Mouse (Mus musculus) spleen, adult 2 months (tissue): ENCODE measurements around the gene Abcc2.

Experiments
- CTCF ChIP-seq: fragments of 200-500 bp; IDR thresholded peaks from 2 replicates; pipeline ENCODE4 v1.5.1; 2011; ENCODE audit warnings: mild to moderate bottlenecking, inconsistent platforms; ENCODE audit not compliant: insufficient read depth, insufficient read length, insufficient replicate concordance; ENCODE audit errors: extremely low read depth
- POLR2A ChIP-seq: fragments of 200-500 bp; IDR thresholded peaks from 2 replicates; pipeline ENCODE4 v1.6.1; 2011; ENCODE audit warnings: low read depth, low read length, inconsistent platforms

DNA sequence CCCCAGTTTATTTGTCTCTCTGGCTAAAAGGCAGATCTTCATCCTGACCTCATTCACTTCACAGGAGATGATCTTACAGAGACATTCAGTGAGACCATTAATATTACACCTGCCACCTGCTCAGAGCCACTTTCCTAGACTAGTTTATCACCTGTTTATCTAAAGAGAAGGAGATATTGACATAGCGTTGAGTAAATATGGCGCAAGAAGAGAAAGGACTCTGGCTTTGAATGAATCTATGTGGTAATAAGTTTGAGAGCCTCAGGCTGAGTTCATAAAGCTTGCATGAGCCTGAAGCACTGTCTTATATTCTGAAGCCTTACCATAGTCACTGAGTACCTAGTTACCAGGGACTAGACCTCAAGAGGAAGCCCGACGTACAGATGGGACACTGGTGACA, 29.4 kb downstream of the Abcc2 start:
- TF ChIP-seq CTCF = no peak
- no peak for TF ChIP-seq POLR2A
